Mouse (Mus musculus): ENCODE data around the gene Adamts17.

DNA sequence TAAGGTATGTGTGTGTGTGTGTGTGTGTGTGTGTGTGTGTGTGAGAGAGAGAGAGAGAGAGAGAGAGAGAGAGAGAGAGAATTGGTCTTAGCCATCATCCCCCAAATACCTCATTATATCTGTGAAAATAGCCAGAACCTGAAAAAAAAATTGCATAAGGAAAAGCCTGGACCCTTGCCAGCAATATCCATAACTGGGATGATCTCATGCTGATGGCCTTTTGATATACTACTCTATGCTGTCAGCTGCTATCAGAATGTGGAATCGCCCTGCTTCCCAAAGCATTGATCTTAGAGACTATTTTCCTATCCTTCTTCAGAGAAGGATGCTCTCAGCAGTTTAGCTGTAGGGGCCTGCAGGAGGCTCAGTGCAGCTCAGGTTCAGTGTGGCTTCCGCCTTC is 257.6 kb downstream of the Adamts17 start:
- TF ChIP-seq CTCF (IDR thresholded peaks at IDR 0.05; ENCODE audit: low read depth, low read length) (no peak), TAL1 (conservative IDR thresholded peaks at IDR 0.05; ENCODE audit: low read depth, low read length) (no peak), GATA1 (IDR thresholded peaks at IDR 0.05; ENCODE audit: borderline replicate concordance, low read length) (no peak), POLR2AphosphoS5 (IDR thresholded peaks at IDR 0.05; ENCODE audit: insufficient replicate concordance, low read depth, low read length) (no peak), GATA2 (IDR thresholded peaks at IDR 0.05; ENCODE audit: borderline replicate concordance, low read depth, low read length) (no peak)
